In genomic region chr11:117968016-117968671, GRCm38 (mm10) we compare ENCODE assay signal across 8 mouse cellular contexts. TPM values are rescaled to one million over a fixed set of nuclear protein-coding genes. Genes with fewer than 3 reads are reported as not detected.
A peak's percentile ranks its signal among the peaks of the same experiment; 100 is the strongest.
DNase-seq lines count a peak whose midpoint lies in the region; ATAC-seq and TF ChIP-seq lines count a peak whose summit lies in the region.

No protein-coding gene starts in this region.

- H3K79me2 ChIP-seq in MEL (ENCODE audit: control insufficient read depth, insufficient read depth, low read length, poor library complexity) = peaks cover 2% of the 10 kb centered on the region; the same call in 1 of the 2 replicates

- H3K4me2 ChIP-seq in heart, embryonic 12.5 days = peak overlapping the region; percentile 89
- H3K4me2 ChIP-seq in embryonic facial prominence, embryonic 13.5 days = peak overlapping the region; percentile 97
- peak overlapping the region; percentile 75 for H3K4me2 ChIP-seq in intestine, embryonic 14.5 days (ENCODE audit: low read length)
- H3K4me2 ChIP-seq in stomach, embryonic 14.5 days (replicated peaks; ENCODE audit: low read depth, low read length) = peak overlapping the region; percentile 98

- peaks cover 57% of the 10 kb centered on the region for H3K4me1 ChIP-seq in heart, embryonic 12.5 days (replicated peaks)
- peaks cover 0 to 2% of the 10 kb centered on the region in 2 experiments; a peak in 1 of 4 replicates for H3K4me1 ChIP-seq in MEL (ENCODE audit: control insufficient read depth in 1 of 2, insufficient read depth in 2 of 2, low read length in 2 of 2)
- peaks cover 56% of the 10 kb centered on the region for H3K4me1 ChIP-seq in embryonic facial prominence, embryonic 13.5 days
- H3K4me1 ChIP-seq in intestine, embryonic 14.5 days (replicated peaks; ENCODE audit: control insufficient read depth, insufficient read depth, low read length) = peaks cover 49% of the 10 kb centered on the region
- peaks cover 40% of the 10 kb centered on the region for H3K4me1 ChIP-seq in stomach, embryonic 14.5 days (ENCODE audit: control insufficient read depth, insufficient read depth, low read length)

- WGBS in heart, embryonic 12.5 days = under 1% methylated on average over 64 of the region's 64 CpGs
- WGBS in embryonic facial prominence, embryonic 13.5 days = under 1% methylated on average over 63 of the region's 64 CpGs
- under 1% methylated on average over 63 of the region's 64 CpGs for WGBS in intestine, embryonic 14.5 days
- WGBS in stomach, embryonic 14.5 days = under 1% methylated on average over 59 of the region's 64 CpGs

- no peak for TF ChIP-seq RAD21 in MEL (IDR thresholded peaks at IDR 0.05; ENCODE audit: low read depth, low read length)

- no peak for TF ChIP-seq POLR2A in MEL (IDR thresholded peaks at IDR 0.05; ENCODE audit: control insufficient read depth in 1 of 2, insufficient read depth in 1 of 2, low read depth in 1 of 2, low read length in 2 of 2, poor library complexity in 1 of 2)

- no peaks in the 10 kb centered on the region for H3K9me3 ChIP-seq in heart, embryonic 12.5 days (replicated peaks)
- no peaks in the 10 kb centered on the region for H3K9me3 ChIP-seq in MEL (replicated peaks; ENCODE audit: insufficient read depth, low read length)
- H3K9me3 ChIP-seq in embryonic facial prominence, embryonic 13.5 days = no peaks in the 10 kb centered on the region
- H3K9me3 ChIP-seq in intestine, embryonic 14.5 days (ENCODE audit: control insufficient read depth, low read length) = no peaks in the 10 kb centered on the region
- H3K9me3 ChIP-seq in stomach, embryonic 14.5 days (ENCODE audit: control insufficient read depth, low read depth, low read length) = no peaks in the 10 kb centered on the region

- peak overlapping the region; percentile 79 for H3K9ac ChIP-seq in heart, embryonic 12.5 days
- H3K9ac ChIP-seq in MEL (ENCODE audit: control insufficient read depth, low read depth, low read length, poor library complexity, severe bottlenecking) = peak overlapping the region; percentile 91
- H3K9ac ChIP-seq in embryonic facial prominence, embryonic 13.5 days = peak overlapping the region; percentile 90
- peak overlapping the region; percentile 90 for H3K9ac ChIP-seq in intestine, embryonic 14.5 days (ENCODE audit: low read length)
- H3K9ac ChIP-seq in stomach, embryonic 14.5 days (replicated peaks; ENCODE audit: low read depth, low read length) = peak overlapping the region; percentile 83

- no peak for TF ChIP-seq EP300 in MEL (IDR thresholded peaks at IDR 0.05; ENCODE audit: low read depth in 1 of 2, low read length in 2 of 2)

- peaks cover 32% of the 10 kb centered on the region for H3K27me3 ChIP-seq in heart, embryonic 12.5 days (replicated peaks)
- H3K27me3 ChIP-seq in MEL (ENCODE audit: control insufficient read depth in 1 of 2, insufficient read depth in 2 of 2, low read length in 2 of 2) = peaks cover 6 to 11% of the 10 kb centered on the region in 2 experiments
- H3K27me3 ChIP-seq in embryonic facial prominence, embryonic 13.5 days = peaks cover 15% of the 10 kb centered on the region
- H3K27me3 ChIP-seq in intestine, embryonic 14.5 days (replicated peaks; ENCODE audit: control insufficient read depth, insufficient read depth, low read length) = 0 out of 2 replicates have a peak, but pooled peaks cover 3% of the 10 kb centered on the region
- no peaks in the 10 kb centered on the region for H3K27me3 ChIP-seq in stomach, embryonic 14.5 days (ENCODE audit: control insufficient read depth, insufficient read depth, low read length)

- ATAC-seq in heart, embryonic 12.5 days (ENCODE audit: insufficient number of reproducible peaks, low FRiP score) = no peak
- ATAC-seq in embryonic facial prominence, embryonic 13.5 days (ENCODE audit: insufficient number of reproducible peaks, insufficient read depth, low FRiP score, low TSS enrichment, low read depth) = no peak
- ATAC-seq in intestine, embryonic 14.5 days (replicated peaks; ENCODE audit: low FRiP score, low TSS enrichment, low read depth) = no peak
- ATAC-seq in stomach, embryonic 14.5 days (ENCODE audit: insufficient number of reproducible peaks, insufficient read depth, low FRiP score, low read depth) = no peak

- H3K36me3 ChIP-seq in heart, embryonic 12.5 days = peaks cover 7% of the 10 kb centered on the region; the same call in 1 of the 2 replicates
- H3K36me3 ChIP-seq in MEL (ENCODE audit: control insufficient read depth in 1 of 2, insufficient read depth in 2 of 2, low read length in 2 of 2) = peaks cover 0 to 1% of the 10 kb centered on the region in 2 experiments; a peak in 1 of 4 replicates
- peaks cover 11% of the 10 kb centered on the region; the same call in 1 of the 2 replicates for H3K36me3 ChIP-seq in embryonic facial prominence, embryonic 13.5 days
- H3K36me3 ChIP-seq in intestine, embryonic 14.5 days (ENCODE audit: control insufficient read depth, insufficient read depth, low read length) = peaks cover 4% of the 10 kb centered on the region; the same call in 1 of the 2 replicates
- peaks cover 7% of the 10 kb centered on the region; the same call in 1 of the 2 replicates for H3K36me3 ChIP-seq in stomach, embryonic 14.5 days (ENCODE audit: control insufficient read depth, insufficient read depth, low read length)

- H3K27ac ChIP-seq in heart, embryonic 12.5 days (ENCODE audit: poor library complexity, severe bottlenecking) = peak overlapping the region; percentile 85
- H3K27ac ChIP-seq in MEL (ENCODE audit: control insufficient read depth, low read depth, low read length) = no peak overlapping the region
- H3K27ac ChIP-seq in embryonic facial prominence, embryonic 13.5 days = peak overlapping the region; percentile 97
- H3K27ac ChIP-seq in intestine, embryonic 14.5 days (ENCODE audit: low read depth) = peak overlapping the region; percentile 97
- peak overlapping the region; percentile 94 for H3K27ac ChIP-seq in stomach, embryonic 14.5 days (ENCODE audit: low read length)

- no peak for TF ChIP-seq CTCF in MEL (IDR thresholded peaks at IDR 0.05 in 2 of 3, conservative IDR thresholded peaks at IDR 0.05 in 1 of 3; ENCODE audit: control insufficient read depth in 1 of 3, insufficient read depth in 1 of 3, low read depth in 2 of 3, low read length in 3 of 3, poor library complexity in 1 of 3, severe bottlenecking in 1 of 3)

- no peak for DNase-seq in heart, postnatal 25 days (ENCODE audit: low spot score)
- no peak for DNase-seq in MEL (ENCODE audit: low read depth, low spot score)
- DNase-seq in intestine, embryonic 14.5 days (ENCODE audit: low spot score) = peak; percentile 82
- DNase-seq in lung, postnatal 10 days = peak; percentile 58
- no peak for DNase-seq in layer of hippocampus, adult 8-10 months (ENCODE audit: low spot score in 2 of 2)

- peak overlapping the region; percentile 64 for H3K4me3 ChIP-seq in heart, embryonic 12.5 days
- H3K4me3 ChIP-seq in MEL (ENCODE audit: control insufficient read depth in 1 of 2, insufficient read depth in 1 of 2, low read depth in 2 of 2, low read length in 2 of 2) = peak overlapping the region; percentile 76 to 81; a peak in 3 of 4 replicates
- peak overlapping the region; percentile 74 for H3K4me3 ChIP-seq in embryonic facial prominence, embryonic 13.5 days
- H3K4me3 ChIP-seq in intestine, embryonic 14.5 days (ENCODE audit: low read depth, low read length) = peak overlapping the region; percentile 77
- H3K4me3 ChIP-seq in stomach, embryonic 14.5 days (ENCODE audit: low read depth, low read length) = peak overlapping the region; percentile 46

- intact Hi-C loops in heart, postnatal 25 days (cut with DNase I) = no loop called here

TF ChIP-seq in MEL, 35 proteins besides CTCF, POLR2A, EP300 and RAD21:
- TF ChIP-seq MEF2A (IDR thresholded peaks at IDR 0.05; ENCODE audit: extremely low read depth, insufficient replicate concordance, low read depth, low read length, poor library complexity, severe bottlenecking) = no peak
- no peak for TF ChIP-seq GABPA (IDR thresholded peaks at IDR 0.05; ENCODE audit: low read depth, low read length)
- no peak for TF ChIP-seq HCFC1 (IDR thresholded peaks at IDR 0.05; ENCODE audit: low read depth, low read length)
- TF ChIP-seq ELF1 (IDR thresholded peaks at IDR 0.05; ENCODE audit: low read depth, low read length) = no peak
- no peak for TF ChIP-seq KAT2A (conservative IDR thresholded peaks at IDR 0.05; ENCODE audit: low read depth, low read length)
- no peak for TF ChIP-seq SMC3 (IDR thresholded peaks at IDR 0.05; ENCODE audit: low read depth, low read length)
- no peak for TF ChIP-seq POLR2AphosphoS2 (IDR thresholded peaks at IDR 0.05; ENCODE audit: low read length)
- no peak for TF ChIP-seq TCF12 (IDR thresholded peaks at IDR 0.05; ENCODE audit: low read depth, low read length)
- TF ChIP-seq USF2 (IDR thresholded peaks at IDR 0.05; ENCODE audit: borderline replicate concordance in 1 of 2, insufficient read depth in 1 of 2, low read depth in 1 of 2, low read length in 2 of 2) = no peak
- TF ChIP-seq MAX (IDR thresholded peaks at IDR 0.05; ENCODE audit: low read length) = no peak
- TF ChIP-seq GATA1 (IDR thresholded peaks at IDR 0.05; ENCODE audit: low read depth, low read length) = no peak
TF ChIP-seq in MEL: peak in this region for 0.

RNA-seq across cellular contexts. Expression of gene Socs3, which starts 1.7 kb away (rescaled TPM):
- 7.1 and 8.0 TPM in 2 replicates for polyA plus RNA-seq in heart, embryonic 12.5 days (2016; fragmentation: Nextera tagmentation; extraction: Ambion mirVana)
- total RNA-seq in heart, postnatal 25 days (2021) = 1 to 10 TPM; 5.2 to 6.3 TPM
- total RNA-seq in MEL (2012; rRNA removed) = 0.95 and 0.96 TPM in 2 replicates
- 1 to 10 TPM in 1 of 2 experiments, not detected in 1; 1.9 TPM for polyA plus RNA-seq in MEL (2012; ENCODE audit: insufficient read depth in 1 of 2, insufficient read length in 2 of 2, low read depth in 1 of 2, low replicate concordance in 2 of 2, missing spikeins in 1 of 2)
- 12.7 and 15.0 TPM in 2 replicates for polyA plus RNA-seq in embryonic facial prominence, embryonic 13.5 days (2015; fragmentation: Nextera tagmentation; extraction: Ambion mirVana)
- polyA plus RNA-seq in intestine, embryonic 14.5 days (2014; fragmentation: Nextera tagmentation; extraction: Ambion mirVana) = 8.1 and 8.7 TPM in 2 replicates
- 9.2 and 11.5 TPM in 2 replicates for polyA plus RNA-seq in stomach, embryonic 14.5 days (2014; fragmentation: Nextera tagmentation; extraction: Ambion mirVana)
- total RNA-seq in layer of hippocampus, adult 8-10 months (2022) = 1 to 10 TPM in 3 of 4 experiments, under 1 TPM in 1; 0.81 to 7.9 (median 3.3) TPM

RNA-seq across cellular contexts. Expression of gene Pgs1, which starts 17.9 kb away (rescaled TPM):
- polyA plus RNA-seq in heart, embryonic 12.5 days (2016; fragmentation: Nextera tagmentation; extraction: Ambion mirVana) = 28.9 and 29.6 TPM in 2 replicates
- 10 to 100 TPM; 18.1 to 18.2 TPM for total RNA-seq in heart, postnatal 25 days (2021)
- 55.7 and 61.6 TPM in 2 replicates for total RNA-seq in MEL (2012; rRNA removed)
- 10 to 100 TPM in 1 of 2 experiments, not detected in 1; 48.6 TPM for polyA plus RNA-seq in MEL (2012; ENCODE audit: insufficient read depth in 1 of 2, insufficient read length in 2 of 2, low read depth in 1 of 2, low replicate concordance in 2 of 2, missing spikeins in 1 of 2)
- polyA plus RNA-seq in embryonic facial prominence, embryonic 13.5 days (2015; fragmentation: Nextera tagmentation; extraction: Ambion mirVana) = 37.4 and 39.5 TPM in 2 replicates
- 31.6 and 33.8 TPM in 2 replicates for polyA plus RNA-seq in intestine, embryonic 14.5 days (2014; fragmentation: Nextera tagmentation; extraction: Ambion mirVana)
- 30.6 and 30.8 TPM in 2 replicates for polyA plus RNA-seq in stomach, embryonic 14.5 days (2014; fragmentation: Nextera tagmentation; extraction: Ambion mirVana)
- total RNA-seq in layer of hippocampus, adult 8-10 months (2022) = 10 to 100 TPM; 71.3 to 80.4 (median 78.8) TPM

Comparison
In these comparisons a context has a peak if more than half of its experiments do, and no peak if none do; other contexts are left out.
1. DNase-seq: peak in intestine, embryonic 14.5 days (single experiment) and lung, postnatal 10 days (single experiment); none in heart, postnatal 25 days (single experiment), MEL (single experiment) and layer of hippocampus, adult 8-10 months (0 of 2).
2. Peak in every context shown above with its lines, with median percentiles within 50 percentile points of each other: H3K4me2 ChIP-seq, H3K4me3 ChIP-seq and H3K9ac ChIP-seq.